Mouse (Mus musculus): ENCODE measurements around the gene Klrb1b. TPM values are rescaled to one million over a fixed set of nuclear protein-coding genes. Genes with fewer than 3 reads are reported as not detected.
A peak's percentile ranks its signal among the peaks of the same experiment; 100 is the strongest.
"Not testable (repeated sequence)": the region's sequence is repeated elsewhere in the genome, so short reads cannot be mapped to it uniquely, and the experiment has no call there.

Gene Klrb1b
- total RNA-seq, 2 experiments from 2014 or later, result not detected

DNA sequence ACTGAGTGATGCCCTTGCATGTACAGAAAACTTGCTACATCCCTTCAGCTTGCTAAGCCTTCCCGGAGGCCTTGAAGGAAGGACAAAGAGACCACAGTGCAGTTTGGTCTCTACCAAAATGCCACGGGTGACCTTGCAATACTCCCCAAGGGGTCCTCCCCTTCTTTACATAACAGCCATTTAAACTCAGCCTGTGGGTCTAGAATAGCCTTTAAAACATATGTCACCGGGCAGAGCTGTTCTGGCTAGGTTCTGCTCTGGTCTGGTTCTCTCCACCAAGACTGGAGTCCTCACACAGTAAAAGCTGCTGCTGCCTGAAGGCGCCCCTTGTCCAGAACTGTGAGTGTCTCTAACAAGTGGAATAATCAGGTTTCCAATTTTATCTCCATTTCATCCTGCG lies 25.4 kb downstream of the Klrb1b start:
- not testable (repeated sequence) for DNase-seq (ENCODE audit: low spot score in 2 of 2)

GRCm38 (mm10) chr6:128799896-128800270 lies 26.2 kb downstream of the Klrb1b start:
- DNase-seq (ENCODE audit: low spot score in 2 of 2), result no peak

DNA sequence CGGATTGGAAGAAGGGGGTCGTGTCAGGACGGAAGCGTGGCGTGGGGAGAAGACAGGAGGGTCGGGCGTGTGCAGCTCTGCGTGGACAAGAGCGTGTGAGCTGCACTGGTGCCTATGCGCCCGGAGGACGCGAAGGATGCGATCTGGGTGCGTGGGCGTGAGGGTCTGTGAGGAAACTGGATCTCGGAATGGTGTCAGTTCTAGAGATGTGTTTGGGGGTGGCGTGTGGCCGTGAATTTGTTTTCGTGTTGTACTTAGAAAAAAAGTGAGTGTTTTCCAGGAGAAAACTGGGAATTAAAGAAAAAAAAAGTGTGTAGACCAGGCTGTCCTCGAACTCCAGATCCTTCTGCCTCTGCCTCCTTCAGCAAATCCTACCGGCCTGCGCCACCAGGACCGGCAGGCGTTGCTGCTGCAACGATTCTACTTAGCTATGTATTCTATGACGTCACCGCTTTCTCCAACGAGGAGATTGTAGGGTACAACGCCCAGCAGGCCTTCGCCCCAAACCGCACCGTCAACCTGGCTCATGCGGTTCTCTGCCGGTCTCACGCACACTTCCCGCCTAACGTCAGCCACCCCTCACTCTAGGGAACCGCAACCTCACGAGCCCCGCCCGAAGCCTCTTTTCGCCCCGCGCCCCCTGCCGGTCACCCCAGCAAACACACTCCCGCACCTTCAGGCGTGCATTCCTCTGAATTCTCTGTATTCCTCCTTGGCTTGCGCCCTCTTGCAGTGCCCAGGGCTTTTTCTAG lies 26.8 kb downstream of the Klrb1b start:
- peak; percentile 68 to 73 for DNase-seq (ENCODE audit: low spot score in 2 of 2)

DNA sequence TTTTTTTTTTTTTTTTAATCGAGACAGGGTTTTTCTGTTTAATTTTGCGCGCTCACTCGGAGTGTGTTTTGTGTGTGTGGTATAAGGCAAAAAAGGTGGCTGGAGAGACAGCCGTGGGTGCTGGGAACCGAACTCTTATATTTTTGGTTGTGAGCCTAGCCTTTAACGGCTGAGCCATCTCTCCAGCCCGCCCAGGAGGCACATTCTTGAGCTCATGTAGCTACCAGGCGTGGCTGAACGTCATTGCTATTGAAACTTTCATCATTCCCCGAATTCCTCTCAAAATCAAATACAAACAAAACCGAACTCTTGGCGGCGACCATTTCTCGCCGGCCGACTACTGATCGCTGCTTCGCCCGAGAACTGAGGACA lies 27.4 kb downstream of the Klrb1b start:
- peak; percentile 53 to 65 for DNase-seq (ENCODE audit: low spot score in 2 of 2)

DNA sequence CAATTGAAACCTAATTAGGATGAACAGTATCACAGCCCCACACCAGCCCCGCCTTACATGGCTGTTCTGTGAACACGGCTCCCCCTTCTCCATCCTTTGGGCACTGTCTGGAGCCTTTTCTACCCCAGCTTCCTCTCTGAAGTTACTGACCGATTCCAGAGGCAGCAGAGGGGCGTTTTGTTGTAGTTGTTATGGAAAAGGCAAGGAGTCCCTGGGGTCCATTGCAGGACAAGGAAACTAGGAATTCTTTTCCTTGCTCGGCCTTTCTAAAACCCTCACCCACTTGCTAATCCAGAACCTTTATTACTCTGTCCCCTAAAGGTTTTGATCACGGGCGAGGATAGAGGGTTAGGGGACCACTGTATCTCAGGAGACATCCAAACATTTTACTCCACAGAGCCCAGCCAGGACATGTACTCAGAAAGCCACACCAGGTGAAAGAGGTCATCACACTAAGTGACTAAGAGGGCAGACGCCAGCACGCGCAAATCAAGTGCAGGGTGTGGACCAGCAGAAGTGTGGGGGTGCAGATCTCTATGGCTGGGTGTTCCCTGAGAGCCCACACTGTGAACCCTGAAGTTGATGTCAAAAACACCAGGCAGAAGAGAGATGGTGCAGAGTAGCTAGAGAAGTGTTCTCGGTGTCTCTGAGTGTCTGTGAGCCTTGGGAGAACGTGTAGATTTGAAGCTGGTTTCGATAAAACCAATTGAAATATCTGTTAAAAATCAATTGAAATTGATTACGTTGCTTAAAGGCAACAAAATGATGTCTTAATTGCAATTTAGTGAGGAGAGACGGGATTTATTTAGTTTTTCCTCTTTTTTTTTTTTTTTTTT lies 28.0 kb downstream of the Klrb1b start:
- no peak for DNase-seq (ENCODE audit: low spot score in 2 of 2)

GRCm38 (mm10) chr6:128797185-128797905 lies 28.8 kb downstream of the Klrb1b start:
- DNase-seq (ENCODE audit: low spot score in 2 of 2), result no peak

DNA sequence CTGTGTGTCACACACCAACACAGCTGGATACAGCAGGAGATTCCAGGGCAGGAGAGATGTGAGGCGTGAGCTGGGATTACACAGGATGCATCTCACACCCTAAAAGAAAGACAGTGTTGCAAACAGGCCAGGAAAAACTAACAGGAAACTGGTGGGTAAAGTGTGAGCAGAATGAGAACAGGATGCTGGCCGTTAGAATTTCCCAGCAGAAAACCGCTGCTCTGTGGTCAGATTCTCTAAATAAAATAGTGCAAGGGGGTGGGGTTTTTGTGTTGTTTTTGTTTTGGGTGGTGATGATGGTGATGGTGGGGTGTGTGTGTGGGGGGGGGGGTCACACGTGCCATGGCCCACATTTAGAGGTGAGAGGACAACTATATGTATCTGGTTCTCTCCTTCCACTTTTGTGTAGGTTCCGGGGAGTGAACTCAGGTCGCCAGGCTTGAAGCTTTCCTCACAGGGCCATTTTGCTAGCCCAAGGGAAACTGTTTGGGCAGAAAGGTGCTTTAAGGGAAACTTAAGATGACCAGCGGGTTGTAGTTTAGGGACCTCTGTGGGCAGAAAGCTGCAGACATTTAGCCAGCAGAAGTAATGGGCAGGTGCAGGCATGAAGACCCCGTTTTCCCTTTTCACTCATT lies 29.7 kb downstream of the Klrb1b start:
- no peak for DNase-seq (ENCODE audit: low spot score in 2 of 2)

- no peak for DNase-seq (ENCODE audit: low spot score in 2 of 2)
Measured at GRCm38 (mm10) chr6:128793734-128794133, 32.4 kb downstream of the Klrb1b start.

GRCm38 (mm10) chr6:128790491-128790994 lies 35.6 kb downstream of the Klrb1b start:
- not testable (repeated sequence) for DNase-seq (ENCODE audit: low spot score in 2 of 2)

- DNase-seq (ENCODE audit: low spot score in 2 of 2), result no peak
Measured at GRCm38 (mm10) chr6:128789115-128789514, 37.0 kb downstream of the Klrb1b start, which contains the start of gene Klrb1c. Gene Klrb1c, minus strand, starts transcription at chr6:128789215.

DNA sequence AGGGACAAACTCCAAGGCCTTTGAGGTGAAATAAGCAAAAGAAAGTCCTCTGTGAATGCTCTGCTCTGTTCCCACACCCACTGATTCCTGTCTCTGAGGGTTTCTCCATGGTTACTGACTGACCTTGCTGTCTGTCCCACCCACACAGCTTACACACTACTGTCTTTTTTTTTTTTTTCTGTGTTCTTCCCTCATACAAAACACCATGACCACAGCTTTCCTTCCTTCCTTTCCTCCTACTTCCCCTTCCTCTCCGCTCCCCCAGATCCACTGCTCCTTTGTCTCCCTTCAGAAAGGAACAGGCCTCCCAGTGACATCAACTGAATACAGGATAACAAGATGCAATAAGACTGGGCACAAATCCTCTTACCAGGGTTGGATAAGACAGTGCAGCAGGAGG lies 37.6 kb downstream of the Klrb1b start:
- DNase-seq (ENCODE audit: low spot score in 2 of 2), result no peak

- DNase-seq (ENCODE audit: low spot score in 2 of 2), result not testable (repeated sequence)
Measured at GRCm38 (mm10) chr6:128786396-128786795, 39.7 kb downstream of the Klrb1b start.

- no peak for DNase-seq (ENCODE audit: low spot score in 2 of 2)
Measured at GRCm38 (mm10) chr6:128769481-128770253, 56.5 kb downstream of the Klrb1b start.

DNA sequence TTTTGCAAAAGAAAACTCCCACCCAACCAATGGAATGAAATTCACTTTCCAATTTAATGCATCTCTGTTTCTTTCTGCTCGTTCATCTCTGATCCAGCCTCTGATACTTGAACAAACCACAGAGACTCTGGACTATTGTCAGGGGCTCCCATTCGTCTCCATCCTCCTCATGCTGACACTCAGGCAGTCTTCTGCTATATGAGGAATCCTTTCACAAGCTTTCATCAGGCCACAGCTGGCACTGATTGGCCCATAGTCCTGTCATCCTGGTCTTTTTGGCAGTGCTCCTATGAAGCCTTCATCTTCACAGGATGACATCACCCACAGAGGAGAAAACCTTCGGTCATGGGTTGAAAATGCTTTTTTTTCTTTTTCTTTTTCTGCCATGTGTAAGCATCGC lies 58.1 kb downstream of the Klrb1b start:
- DNase-seq (ENCODE audit: low spot score in 2 of 2), result no peak

- peak in 1 of 2 experiments; percentile 31 for DNase-seq (ENCODE audit: low spot score in 2 of 2)
Measured at GRCm38 (mm10) chr6:128766486-128767254, 59.5 kb downstream of the Klrb1b start.

DNA sequence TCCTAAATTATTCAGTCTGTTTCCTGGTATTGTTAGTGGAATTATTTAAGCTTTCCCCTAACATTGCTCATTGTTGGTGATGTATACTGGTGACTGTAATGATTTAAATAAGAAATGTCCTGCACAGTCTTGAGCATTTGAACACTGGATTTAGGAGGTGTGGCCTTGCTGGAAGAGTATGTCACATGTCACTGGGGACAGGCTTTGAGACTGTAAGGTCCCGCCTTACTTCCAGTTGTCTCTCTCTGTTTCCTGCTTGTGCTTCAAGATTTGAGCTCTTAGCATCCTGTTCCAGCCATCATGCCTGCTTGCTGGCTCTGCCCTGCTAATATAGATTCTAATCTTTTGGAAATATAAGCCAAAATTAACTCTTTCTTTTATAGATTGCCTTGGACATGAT lies 60.9 kb downstream of the Klrb1b start:
- DNase-seq (ENCODE audit: low spot score in 2 of 2), result no peak

DNA sequence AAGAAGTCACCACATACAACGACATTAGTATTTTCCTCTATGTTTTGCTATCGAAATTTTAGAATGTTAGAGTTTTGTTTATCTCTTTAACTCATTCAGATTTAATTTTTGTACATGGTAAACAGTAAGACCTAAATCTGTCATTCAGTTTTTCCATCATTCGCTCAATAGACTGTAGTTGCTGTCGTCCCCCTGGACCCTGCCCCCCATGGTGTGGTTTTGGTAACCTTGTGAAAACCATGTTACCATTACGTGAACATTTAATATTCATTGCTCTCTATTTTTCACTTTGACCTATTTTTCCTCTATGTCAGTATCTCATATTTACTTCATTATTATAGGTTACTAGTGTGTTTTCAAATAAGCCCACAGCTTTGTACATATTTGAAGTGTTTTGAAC lies 61.5 kb downstream of the Klrb1b start:
- DNase-seq (ENCODE audit: low spot score in 2 of 2), result no peak

DNA sequence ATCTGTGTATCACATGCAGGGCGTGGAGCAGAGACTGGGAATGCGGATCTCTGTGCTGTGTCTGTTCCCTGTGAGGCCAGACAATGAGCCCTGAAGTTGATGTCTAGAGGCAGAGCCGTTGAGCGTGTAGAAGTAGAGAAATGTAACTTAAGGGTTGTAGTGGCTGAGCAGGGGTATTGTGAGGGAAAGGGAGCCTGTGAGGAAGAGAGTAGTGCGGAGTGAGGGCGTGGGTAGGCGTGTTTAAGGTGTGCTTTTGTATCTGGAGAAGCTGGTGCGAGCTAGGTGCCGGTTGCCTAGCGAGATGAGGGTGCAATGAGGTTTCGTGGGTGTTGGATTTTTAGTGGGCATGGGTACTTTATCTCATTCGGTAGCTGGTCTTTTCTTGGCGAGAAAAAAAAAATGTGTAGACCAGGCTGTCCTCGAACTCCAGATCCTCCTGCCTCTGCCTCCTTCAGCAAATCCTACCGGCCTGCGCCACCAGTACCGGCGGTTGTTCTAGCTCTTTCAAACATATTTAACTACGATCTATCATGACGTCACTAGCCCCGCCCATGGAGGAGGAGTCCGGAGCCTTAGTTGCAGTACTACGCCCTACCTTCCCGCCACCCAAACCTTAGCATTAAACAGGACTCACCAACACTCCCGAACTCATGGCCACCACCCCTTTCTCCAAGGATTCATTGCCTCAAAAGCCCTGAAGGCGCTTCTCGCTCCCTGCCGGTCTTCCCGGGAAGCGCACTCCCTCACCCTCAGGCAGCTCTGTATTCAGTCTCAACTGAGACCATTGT lies 62.2 kb downstream of the Klrb1b start:
- peak; percentile 75 to 86 for DNase-seq (ENCODE audit: low spot score in 2 of 2)

All from gastrocnemius, postnatal 4 days (tissue).